Mouse (Mus musculus) liver, adult 2 months (tissue): ENCODE measurements around the gene Cldn3. TPM values are rescaled to one million over a fixed set of nuclear protein-coding genes. Genes with fewer than 3 reads are reported as not detected.
A peak's percentile ranks its signal among the peaks of the same experiment; 100 is the strongest.

Source experiments
- DNase-seq: peaks from one replicate; pipeline ENCODE4 v3.0.0-alpha.2; 2011; ENCODE audit warnings: low read depth, low spot score; ENCODE audit errors: extremely low read depth
- H3K27ac ChIP-seq: fragments of 200-500 bp; replicated peaks from 2 replicates; pipeline ENCODE4 v1.5.1; 2012; ENCODE audit warnings: low read depth, mild to moderate bottlenecking, control low read depth, inconsistent platforms, low read length; ENCODE audit not compliant: insufficient read depth
- H3K27me3 ChIP-seq: fragments of 200-500 bp; 2 replicates; pipeline ENCODE4 v1.6.1; 2012; ENCODE audit warnings: mild to moderate bottlenecking, moderate library complexity, low read length, inconsistent platforms; ENCODE audit not compliant: control insufficient read depth, insufficient read depth
- H3K36me3 ChIP-seq: fragments of 200-500 bp; 2 replicates; pipeline ENCODE4 v1.6.1; 2012; ENCODE audit warnings: low read length, inconsistent platforms; ENCODE audit not compliant: control insufficient read depth, insufficient read depth
- H3K4me1 ChIP-seq: fragments of 200-500 bp; 2 replicates; pipeline ENCODE4 v1.6.1; 2011; ENCODE audit warnings: low read length; ENCODE audit not compliant: control insufficient read depth, insufficient read depth
- H3K4me3 ChIP-seq: fragments of 200-500 bp; 2 replicates; pipeline ENCODE4 v1.5.1; 2011; ENCODE audit warnings: low read depth, mild to moderate bottlenecking, control low read depth, low read length, moderate library complexity; ENCODE audit not compliant: insufficient read depth
- H3K79me2 ChIP-seq: fragments of 200-500 bp; 2 replicates; pipeline ENCODE4 v1.6.1; 2012; ENCODE audit warnings: inconsistent platforms, mild to moderate bottlenecking, low read length, moderate library complexity; ENCODE audit not compliant: control insufficient read depth, insufficient read depth
- H3K9ac ChIP-seq: fragments of 200-500 bp; 2 replicates; pipeline ENCODE4 v1.6.1; 2012; ENCODE audit warnings: low read depth, mild to moderate bottlenecking, control low read depth, inconsistent platforms, low read length
- CTCF ChIP-seq: fragments of 200-500 bp; IDR thresholded peaks from 2 replicates; pipeline ENCODE4 v1.5.1; 2011; ENCODE audit warnings: low read depth, low read length, control low read depth
- POLR2A ChIP-seq: fragments of 200-500 bp; IDR thresholded peaks from 2 replicates; pipeline ENCODE4 v1.6.1; 2011; ENCODE audit warnings: low read length, control low read depth; ENCODE audit not compliant: insufficient read depth; ENCODE audit errors: extremely low read depth
- WGBS: fragments of 180-500 bp; shearing (Covaris S2); methylation state at CpG from one replicate; pipeline ENCODE4 v1.1.7; 2018; 5-methylcytosine and 5-hydroxymethylcytosine counted together
- polyA plus RNA-seq: library from polyadenylated mRNA; depleted of rRNA; stranded (reverse); fragments of >200 nt; gene quantifications from 2 replicates; pipeline ENCODE4 v1.2.3, GENCODE M21; 2012
- total RNA-seq: library from RNA; depleted of rRNA; stranded (reverse); fragments of >200 nt; gene quantifications from 2 replicates; pipeline ENCODE4 v1.2.3, GENCODE M21; 2014

Gene Cldn3
- total and polyA plus RNA-seq, 2 experiments: 49.9 to 291 TPM

DNA sequence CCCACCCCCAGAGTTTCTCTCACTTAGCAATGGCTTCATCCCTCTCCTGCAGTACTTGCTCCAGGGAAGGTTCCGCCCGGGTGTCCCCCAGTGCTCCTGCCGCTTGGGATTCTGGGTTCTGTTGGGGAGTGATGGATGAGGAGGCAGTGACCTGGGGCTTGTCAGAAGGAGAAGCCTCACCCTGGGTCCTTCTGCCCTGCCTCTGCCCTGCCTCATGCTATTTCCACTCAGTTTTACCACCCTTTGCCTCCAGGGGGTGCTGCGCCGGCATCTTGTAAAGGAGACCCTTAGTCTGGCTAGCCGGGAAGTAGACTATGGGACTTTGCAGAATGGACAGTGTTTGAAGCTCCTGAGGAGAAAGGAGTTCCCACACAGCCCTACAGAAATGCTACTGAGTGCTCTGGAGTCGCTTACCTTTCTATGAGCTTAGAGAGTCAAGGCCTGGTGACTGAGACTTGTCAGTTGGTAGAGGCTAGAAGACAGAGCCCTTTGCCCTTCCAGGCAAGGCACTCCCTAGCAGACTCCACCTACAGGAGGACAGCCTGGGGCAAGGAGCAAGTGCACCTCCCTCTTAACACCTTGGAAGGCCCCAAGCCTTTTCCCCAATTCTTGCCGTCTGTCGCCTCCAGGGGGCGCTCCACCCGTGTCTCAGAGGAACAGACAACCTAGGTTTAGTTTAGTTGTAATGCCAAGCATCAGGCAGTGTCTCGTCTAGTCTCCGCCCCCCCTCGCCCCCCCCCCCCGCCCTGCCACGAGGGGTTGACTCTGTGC lies 26.8 kb downstream of the Cldn3 start:
- H3K27ac ChIP-seq: no peak overlapping the region
- peak; percentile 48 for DNase-seq
- H3K4me1 ChIP-seq: peaks cover 19% of the 10 kb centered on the region
- H3K36me3 ChIP-seq: no peaks in the 10 kb centered on the region
- no peak overlapping the region for H3K9ac ChIP-seq
- peaks cover 8% of the 10 kb centered on the region; the same call in 1 of the 2 replicates for H3K79me2 ChIP-seq
- H3K27me3 ChIP-seq: no peaks in the 10 kb centered on the region
- WGBS: 27% methylated on average over 16 of the region's 16 CpGs
- no peak overlapping the region for H3K4me3 ChIP-seq
- TF ChIP-seq POLR2A (no peak), CTCF (peak; percentile 91)

DNA sequence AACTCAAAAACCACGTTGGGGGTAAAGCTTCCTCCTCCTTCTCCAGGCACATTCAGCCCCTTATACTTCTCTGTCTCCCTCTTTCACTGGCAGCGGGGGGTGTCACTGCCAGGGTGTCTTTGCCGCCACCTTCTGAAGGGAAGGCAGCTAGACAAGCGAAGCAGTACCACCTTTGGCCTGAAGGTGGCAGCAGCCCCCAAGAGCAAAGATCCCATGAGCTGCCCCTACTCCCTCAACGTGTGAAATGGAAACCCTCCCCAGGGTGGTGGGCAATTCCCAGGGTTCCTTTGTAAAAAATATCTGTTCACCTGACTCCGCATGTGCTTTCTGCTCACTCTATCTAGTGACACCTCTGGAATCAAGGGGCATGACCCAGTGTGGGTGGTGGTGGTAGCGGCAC lies 29.5 kb downstream of the Cldn3 start:
- Histone ChIP-seq H3K27me3 (no peaks in the 10 kb centered on the region), H3K9ac (no peak overlapping the region), H3K4me3 (no peak overlapping the region), H3K27ac (peak overlapping the region; percentile 35; the same call in 1 of the 2 replicates), H3K36me3 (no peaks in the 10 kb centered on the region), H3K79me2 (peaks cover 8% of the 10 kb centered on the region; the same call in 1 of the 2 replicates), H3K4me1 (peaks cover 13% of the 10 kb centered on the region)
- peak; percentile 60 for DNase-seq
- 8% methylated on average over 7 of the region's 7 CpGs for WGBS
- no peak for TF ChIP-seq POLR2A
- peak; percentile 98 for TF ChIP-seq CTCF

DNA sequence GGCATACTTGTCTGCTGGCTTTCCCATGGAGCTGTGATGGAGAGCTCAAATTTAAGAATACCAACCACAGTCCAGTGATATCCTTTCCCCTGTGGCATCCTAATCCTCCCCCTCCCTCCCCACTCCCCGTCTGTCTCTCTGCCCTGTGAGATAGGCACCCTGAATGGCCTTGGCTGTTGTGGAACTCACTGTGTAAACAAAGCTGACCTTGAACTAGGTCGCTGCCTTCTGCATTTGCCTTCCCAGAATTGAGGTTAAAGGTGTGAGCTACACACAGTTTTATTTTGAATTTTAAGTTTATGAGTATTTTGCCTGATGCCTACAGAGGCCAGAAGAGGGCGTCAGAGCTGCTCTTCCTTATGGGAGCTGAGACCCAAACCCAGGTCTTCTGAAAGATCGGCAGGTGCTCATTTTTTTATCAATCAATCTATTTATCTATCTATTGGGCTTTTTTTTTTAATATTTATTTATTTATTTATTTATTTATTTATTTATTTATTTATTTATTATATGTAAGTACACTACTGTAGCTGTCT lies 30.3 kb downstream of the Cldn3 start:
- Histone ChIP-seq H3K36me3 (no peaks in the 10 kb centered on the region), H3K27me3 (no peaks in the 10 kb centered on the region), H3K79me2 (peaks cover 1% of the 10 kb centered on the region; the same call in 1 of the 2 replicates), H3K4me1 (peaks cover 9% of the 10 kb centered on the region), H3K4me3 (no peak overlapping the region), H3K9ac (no peak overlapping the region), H3K27ac (peak overlapping the region; percentile 35)
- DNase-seq: peak; percentile 90
- TF ChIP-seq POLR2A (no peak), CTCF (peak; percentile 58; the same call in 1 of the 2 replicates)
- WGBS: 12% methylated on average over 4 of the region's 4 CpGs

DNA sequence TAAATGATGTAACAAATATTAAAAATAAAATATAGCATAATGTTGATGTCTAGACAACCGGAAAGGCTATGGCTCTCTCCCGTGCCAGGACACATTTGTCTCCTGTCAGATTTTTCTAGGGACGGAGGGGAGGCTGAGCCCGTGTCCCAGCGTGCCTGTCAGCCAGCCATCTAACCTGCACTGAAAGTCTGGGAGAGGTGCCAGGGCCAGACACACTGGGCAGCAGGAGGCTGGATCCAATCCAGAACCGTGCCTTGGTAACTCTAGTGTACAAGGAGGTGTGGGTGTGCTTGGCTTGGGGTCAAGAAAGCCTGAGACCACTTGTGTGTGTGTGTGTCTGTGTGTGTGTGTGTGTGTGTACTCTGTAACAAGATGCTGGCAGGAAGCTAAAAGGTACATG lies 35.8 kb downstream of the Cldn3 start:
- Histone ChIP-seq H3K27me3 (peaks cover 5% of the 10 kb centered on the region; the same call in 1 of the 2 replicates), H3K4me1 (peaks cover 2% of the 10 kb centered on the region; the same call in 1 of the 2 replicates), H3K9ac (no peak overlapping the region), H3K36me3 (no peaks in the 10 kb centered on the region), H3K27ac (no peak overlapping the region), H3K79me2 (no peaks in the 10 kb centered on the region), H3K4me3 (no peak overlapping the region)
- 14% methylated on average over 6 of the region's 6 CpGs for WGBS
- peak; percentile 67 for DNase-seq
- TF ChIP-seq POLR2A: no peak
- no peak for TF ChIP-seq CTCF

DNA sequence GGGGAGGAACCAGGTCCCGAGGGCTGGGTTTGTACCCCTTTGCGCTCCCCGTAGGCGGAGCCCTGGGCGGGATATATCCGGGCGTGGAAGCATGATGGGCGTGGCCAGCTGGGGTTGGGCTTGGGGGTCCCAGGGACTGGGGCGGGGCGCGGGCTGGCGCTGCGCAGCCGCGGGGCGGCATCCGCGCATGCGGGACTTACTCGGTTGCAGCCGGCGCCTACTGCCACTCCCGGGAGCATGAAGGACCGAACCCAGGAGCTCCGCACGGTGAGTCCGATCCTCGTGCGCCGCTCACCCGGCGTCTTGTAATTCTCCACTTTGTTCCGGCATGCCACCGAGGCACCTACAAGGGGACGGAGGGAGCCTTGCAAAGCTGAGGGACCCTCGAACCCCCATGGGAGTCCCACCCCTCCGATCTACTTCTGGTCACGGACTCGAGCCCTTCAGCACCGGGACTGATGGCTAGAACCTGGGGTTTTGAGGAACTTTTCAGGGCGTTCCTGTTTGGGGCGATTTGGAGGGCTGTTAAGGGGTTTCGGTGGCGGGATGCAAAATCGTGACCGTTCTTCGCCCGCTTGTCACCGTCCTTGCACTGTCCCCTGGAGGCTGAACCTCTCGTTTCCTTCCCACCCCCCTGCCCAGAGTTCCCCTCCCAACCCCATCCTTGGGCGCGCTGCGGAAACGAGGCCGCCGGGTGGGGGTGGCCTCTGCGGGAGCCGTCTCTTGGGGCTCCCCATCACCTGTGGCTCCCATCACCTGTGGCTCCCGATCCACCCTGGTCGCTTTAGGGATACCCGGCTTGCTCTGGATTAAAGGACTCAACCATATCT lies 37.5 kb downstream of the Cldn3 start, which contains the start of gene Stx1a:
TSS of gene Stx1a (plus strand) at position 139 of the 830 bp plus-strand sequence.
- no peak for DNase-seq
- peak within 1 kb of the TSS; percentile 79 for H3K9ac ChIP-seq
- no peak within 1 kb of the TSS for H3K27ac ChIP-seq
- H3K4me3 ChIP-seq: peak within 1 kb of the TSS; percentile 80
- peaks cover 5% of the 10 kb centered on the region; the same call in 1 of the 2 replicates for H3K27me3 ChIP-seq
- TF ChIP-seq POLR2A (no peak), CTCF (no peak)
- no peaks in the 10 kb centered on the region for H3K36me3 ChIP-seq
- H3K79me2 ChIP-seq: no peaks in the 10 kb centered on the region
- WGBS: 2% methylated on average over 61 of the region's 61 CpGs
- peaks cover 2% of the 10 kb centered on the region; the same call in 1 of the 2 replicates for H3K4me1 ChIP-seq
